Mouse (Mus musculus) CH12.LX (cell line): ENCODE data around the gene Mmadhc. TPM values are rescaled to one million over a fixed set of nuclear protein-coding genes. Genes with fewer than 3 reads are reported as not detected.

ENCODE experiments used
- DNase-seq: peaks from one replicate; pipeline ENCODE4 v3.0.0-alpha.2; 2013; ENCODE audit errors: extremely low read depth
- H3K27ac ChIP-seq: 2 replicates; pipeline ENCODE4 v1.5.1; 2012; ENCODE audit warnings: low read depth, mild to moderate bottlenecking, control low read depth, moderate library complexity; ENCODE audit not compliant: insufficient read depth
- H3K27me3 ChIP-seq: replicated peaks from 2 replicates; pipeline ENCODE3; 2012; ENCODE audit warnings: inconsistent platforms
- H3K36me3 ChIP-seq, 2 experiments: replicated peaks in 1 of 2; 2 replicates each; pipeline versions ENCODE3 to v1.6.1; 2012; ENCODE audit warnings: inconsistent platforms in 1 of 2, low read length in 1 of 2, mild to moderate bottlenecking in 1 of 2, mixed read lengths in 1 of 2, moderate library complexity in 1 of 2; ENCODE audit not compliant: control insufficient read depth in 1 of 2, insufficient read depth in 1 of 2
- H3K4me1 ChIP-seq, 2 experiments: 2 replicates each; pipeline ENCODE4 v1.6.1; 2012; ENCODE audit warnings: inconsistent platforms in 1 of 2, moderate library complexity in 1 of 2; ENCODE audit not compliant: insufficient read depth in 2 of 2, control insufficient read depth in 1 of 2
- H3K4me2 ChIP-seq: 2 replicates; pipeline ENCODE4 v1.6.1; 2012; ENCODE audit warnings: low read depth, mild to moderate bottlenecking, control low read depth; ENCODE audit not compliant: poor library complexity, insufficient read depth, severe bottlenecking
- H3K4me3 ChIP-seq, 3 experiments: fragments of 150-350 bp in 1 of 3; sonication (generic) in 1 of 3; replicated peaks in 1 of 3; 2 replicates each; pipeline versions ENCODE3 to v1.5.1; 2011 to 2012; ENCODE audit warnings: low read depth in 2 of 3, low read length in 2 of 3, mild to moderate bottlenecking in 2 of 3, moderate library complexity in 2 of 3, control low read depth in 1 of 3, improper control_type of control experiment in 1 of 3, inconsistent platforms in 1 of 3, mixed read lengths in 1 of 3; ENCODE audit not compliant: poor library complexity in 1 of 3
- H3K79me2 ChIP-seq: replicated peaks from 2 replicates; pipeline ENCODE4 v1.6.1; 2012; ENCODE audit warnings: mild to moderate bottlenecking, moderate library complexity; ENCODE audit not compliant: control insufficient read depth, poor library complexity, insufficient read depth, severe bottlenecking; ENCODE audit errors: extremely low read depth
- H3K9ac ChIP-seq: 2 replicates; pipeline ENCODE4 v1.6.1; 2012; ENCODE audit warnings: low read depth, mild to moderate bottlenecking, control low read depth, moderate library complexity; ENCODE audit not compliant: insufficient read depth
- H3K9me3 ChIP-seq: replicated peaks from 2 replicates; pipeline ENCODE3; 2012; ENCODE audit warnings: low read length, inconsistent platforms, mixed read lengths
- BHLHE40 ChIP-seq: IDR thresholded peaks from 2 replicates; pipeline ENCODE4 v1.6.1; 2011; ENCODE audit warnings: mild to moderate bottlenecking, low read depth, low read length, improper control_type of control experiment
- CHD2 ChIP-seq: IDR thresholded peaks from 2 replicates; pipeline ENCODE4 v1.6.1; 2011; ENCODE audit warnings: low read length, improper control_type of control experiment
- CTCF ChIP-seq, 2 experiments: IDR thresholded peaks in 1 of 2; conservative IDR thresholded peaks in 1 of 2; 2 replicates each; pipeline ENCODE4 v1.5.1; 2011 to 2012; ENCODE audit warnings: low read depth in 2 of 2, low read length in 2 of 2, improper control_type of control experiment in 1 of 2, inconsistent platforms in 1 of 2, mild to moderate bottlenecking in 1 of 2, moderate library complexity in 1 of 2
- ELF1 ChIP-seq: IDR thresholded peaks from 2 replicates; pipeline ENCODE4 v1.6.1; 2014; ENCODE audit warnings: low read depth, mild to moderate bottlenecking, inconsistent platforms, low read length, improper control_type of control experiment
- EP300 ChIP-seq: IDR thresholded peaks from 2 replicates; pipeline ENCODE4 v1.6.1; 2011; ENCODE audit warnings: low read length, improper control_type of control experiment
- ETS1 ChIP-seq: conservative IDR thresholded peaks from 2 replicates; pipeline ENCODE4 v1.6.1; 2012; ENCODE audit warnings: low read depth, mild to moderate bottlenecking, inconsistent platforms, low read length, improper control_type of control experiment, moderate library complexity
- GABPA ChIP-seq: IDR thresholded peaks from 2 replicates; pipeline ENCODE4 v1.6.1; 2012; ENCODE audit warnings: low read depth, low read length, improper control_type of control experiment, inconsistent platforms; ENCODE audit not compliant: insufficient replicate concordance
- IRF4 ChIP-seq: IDR thresholded peaks from 2 replicates; pipeline ENCODE4 v1.6.1; 2014; ENCODE audit warnings: low read depth, mild to moderate bottlenecking, inconsistent platforms, low read length, improper control_type of control experiment
- JUN ChIP-seq: IDR thresholded peaks from 2 replicates; pipeline ENCODE4 v1.6.1; 2011; ENCODE audit warnings: low read depth, mild to moderate bottlenecking, low read length, improper control_type of control experiment, moderate library complexity; ENCODE audit not compliant: insufficient read depth
- KAT2A ChIP-seq: IDR thresholded peaks from 2 replicates; pipeline ENCODE4 v1.6.1; 2012; ENCODE audit warnings: low read length, improper control_type of control experiment, inconsistent platforms; ENCODE audit not compliant: insufficient replicate concordance
- NELFE ChIP-seq: IDR thresholded peaks from 2 replicates; pipeline ENCODE4 v1.6.1; 2011; ENCODE audit warnings: low read depth, low read length, improper control_type of control experiment
- POLR2A ChIP-seq: IDR thresholded peaks from 2 replicates; pipeline ENCODE4 v1.6.1; 2011; ENCODE audit warnings: low read depth, mild to moderate bottlenecking, improper control_type of control experiment, low read length
- POLR2AphosphoS2 ChIP-seq: IDR thresholded peaks from 2 replicates; pipeline ENCODE4 v1.6.1; 2011; ENCODE audit warnings: low read depth, low read length, improper control_type of control experiment
- RAD21 ChIP-seq: IDR thresholded peaks from 2 replicates; pipeline ENCODE4 v1.6.1; 2011; ENCODE audit warnings: low read depth, mild to moderate bottlenecking, low read length, improper control_type of control experiment, moderate library complexity
- SMC3 ChIP-seq: IDR thresholded peaks from 2 replicates; pipeline ENCODE4 v1.6.1; 2011; ENCODE audit warnings: low read depth, low read length, improper control_type of control experiment
- UBTF ChIP-seq: IDR thresholded peaks from 2 replicates; pipeline ENCODE4 v1.6.1; 2012; ENCODE audit warnings: low read depth, mild to moderate bottlenecking, inconsistent platforms, low read length, improper control_type of control experiment, moderate library complexity
- USF1 ChIP-seq: IDR thresholded peaks from 2 replicates; pipeline ENCODE4 v1.6.1; 2014; ENCODE audit warnings: low read depth, mild to moderate bottlenecking, inconsistent platforms, low read length, improper control_type of control experiment
- ZKSCAN1 ChIP-seq: IDR thresholded peaks from 2 replicates; pipeline ENCODE4 v1.6.1; 2012; ENCODE audit warnings: low read depth, inconsistent platforms, low read length, improper control_type of control experiment, borderline replicate concordance
- ZNF384 ChIP-seq: IDR thresholded peaks from 2 replicates; pipeline ENCODE4 v1.6.1; 2012; ENCODE audit warnings: low read depth, low read length, improper control_type of control experiment, inconsistent platforms
- dilution Hi-C: fragments of 300-500 bp; cut with MboI; formaldehyde crosslinking; loops from 2 replicates; pipeline ENCODE4 v1.14.3; 2020; ENCODE audit warnings: low sequenced_read_pairs; ENCODE audit not compliant: extremely low pct_unique_long_range_greater_than_20kb, extremely low pct_ligation_motif_present
- in situ Hi-C: fragments of 300-500 bp; cut with MboI; formaldehyde crosslinking; loops from 3 replicates; pipeline ENCODE4 v1.14.3; 2019; ENCODE audit warnings: low sequenced_read_pairs, low pct_ligation_motif_present, low pct_unique_long_range_greater_than_20kb, mixed read lengths
- polyA plus RNA-seq: library from polyadenylated mRNA; unstranded; fragments of >175 nt; gene quantifications from 2 replicates; pipeline ENCODE4 v1.2.1, GENCODE M21; 2012; ENCODE audit warnings: low read depth; ENCODE audit not compliant: insufficient read length
- total RNA-seq, 2 experiments: library from RNA; depleted of rRNA; stranded (reverse); fragments of 300-350 nt in 1 of 2; fragments of >200 nt in 1 of 2; gene quantifications; 2 replicates each; pipeline ENCODE4 v1.2.3; 2012 to 2014

Mmadhc gene
- total and polyA plus RNA-seq, 3 experiments: 74.9 to 142 (median 99.1) TPM

- H3K9ac ChIP-seq: no peak overlapping the region
- DNase-seq: no peak
- TF ChIP-seq SMC3 (no peak), CTCF (conservative IDR thresholded peaks at IDR 0.05 in 1 of 2, IDR thresholded peaks at IDR 0.05 in 1 of 2; ENCODE audit: low read depth in 2 of 2, low read length in 2 of 2) (no peak), POLR2A (no peak)
- TF ChIP-seq, all 38 proteins: peak for 0
- in situ Hi-C loops (no loop called here), dilution Hi-C loops (no loop called here)
- Histone ChIP-seq H3K4me3 (no peak overlapping the region), H3K9me3 (no peaks in the 10 kb centered on the region), H3K79me2 (no peaks in the 10 kb centered on the region), H3K27me3 (no peaks in the 10 kb centered on the region), H3K4me1 (peaks cover 0 to 11% of the 10 kb centered on the region in 2 experiments; a peak in 2 of 4 replicates), H3K27ac (no peak overlapping the region), H3K4me2 (no peak overlapping the region), H3K36me3 (no peaks in the 10 kb centered on the region)
Observed at GRCm38 (mm10) chr2:50248551-50248950, 48.0 kb downstream of the Mmadhc start.

DNA sequence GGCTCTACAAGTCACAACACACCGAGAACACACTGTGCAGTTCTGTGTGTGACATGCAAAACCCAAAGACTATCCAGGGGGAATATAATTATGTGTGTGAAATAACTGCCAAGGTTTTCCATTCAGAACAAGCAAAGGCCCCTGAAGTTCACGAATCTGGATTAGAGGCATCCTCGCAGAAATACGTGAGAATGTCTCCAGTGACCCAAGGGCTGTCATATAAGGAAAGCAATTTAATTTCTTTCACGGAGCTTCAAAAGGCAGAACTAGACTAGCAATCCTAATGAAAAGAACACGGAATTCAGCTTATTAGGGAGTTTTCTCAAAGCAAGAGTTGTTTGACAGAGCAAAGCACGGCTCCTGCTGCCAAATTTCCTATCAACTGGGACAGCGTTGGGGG is 63.1 kb downstream of the Mmadhc start:
- no peaks in the 10 kb centered on the region for H3K9me3 ChIP-seq
- no peak overlapping the region for H3K4me2 ChIP-seq
- no peak for DNase-seq
- H3K27ac ChIP-seq: no peak overlapping the region
- TF ChIP-seq EP300: no peak
- no peak for TF ChIP-seq UBTF
- no peak for TF ChIP-seq CTCF (conservative IDR thresholded peaks at IDR 0.05 in 1 of 2, IDR thresholded peaks at IDR 0.05 in 1 of 2; ENCODE audit: low read depth in 2 of 2, low read length in 2 of 2)
- no peak for TF ChIP-seq RAD21
- TF ChIP-seq KAT2A: no peak
- no peak for TF ChIP-seq ZKSCAN1
- no peak for TF ChIP-seq BHLHE40
- TF ChIP-seq NELFE: no peak
- no peak for TF ChIP-seq IRF4
- no peak for TF ChIP-seq GABPA
- TF ChIP-seq POLR2AphosphoS2: no peak
- no peak for TF ChIP-seq JUN
- no peak for TF ChIP-seq ETS1
- TF ChIP-seq CHD2: no peak
- no peak for TF ChIP-seq ELF1
- no peak for TF ChIP-seq USF1
- TF ChIP-seq ZNF384: no peak
- no peaks in the 10 kb centered on the region for H3K79me2 ChIP-seq
- no peaks in the 10 kb centered on the region for H3K27me3 ChIP-seq
- H3K4me1 ChIP-seq: no peaks in the 10 kb centered on the region
- in situ Hi-C loops (no loop called here), dilution Hi-C loops (no loop called here)
- H3K4me3 ChIP-seq: no peak overlapping the region
- H3K9ac ChIP-seq: no peak overlapping the region
- H3K36me3 ChIP-seq: no peaks in the 10 kb centered on the region

Other genes with a start within 250 kb of the Mmadhc start
- gene Lypd6, start 230.4 kb downstream of the Mmadhc start, total RNA-seq (2012; rRNA removed): not detected in 2 replicates
- gene Lypd6, start 230.4 kb downstream of the Mmadhc start, total RNA-seq (2014; rRNA removed): not detected in 2 replicates
- gene Lypd6, start 230.4 kb downstream of the Mmadhc start, polyA plus RNA-seq: not detected in 2 replicates